Mouse (Mus musculus): ENCODE measurements around the gene Myo18b.

Gene Myo18b

DNA sequence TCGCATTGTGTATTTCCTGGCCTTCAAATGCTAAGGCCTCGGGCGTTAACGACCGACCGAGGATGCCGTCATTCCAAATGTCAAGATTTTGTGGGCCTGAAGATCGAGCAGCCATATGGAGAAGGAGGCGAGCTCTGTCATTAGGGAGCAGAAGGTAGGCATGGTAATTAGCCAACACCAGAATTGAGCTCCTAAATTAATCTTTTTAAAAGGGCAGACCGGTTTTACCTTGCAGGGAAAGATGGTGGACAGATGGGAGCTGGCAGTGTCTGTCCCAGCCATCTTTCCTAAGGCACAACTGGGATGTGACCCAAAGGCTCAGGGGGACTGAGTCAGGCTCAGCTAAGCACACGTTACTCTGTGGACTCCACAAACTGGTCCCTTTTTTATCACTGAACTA lies 151.6 kb downstream of the Myo18b start:
- DNase-seq = no peak

GRCm38 (mm10) chr5:112743121-112743520 lies 153.0 kb downstream of the Myo18b start:
- no peak for DNase-seq

DNA sequence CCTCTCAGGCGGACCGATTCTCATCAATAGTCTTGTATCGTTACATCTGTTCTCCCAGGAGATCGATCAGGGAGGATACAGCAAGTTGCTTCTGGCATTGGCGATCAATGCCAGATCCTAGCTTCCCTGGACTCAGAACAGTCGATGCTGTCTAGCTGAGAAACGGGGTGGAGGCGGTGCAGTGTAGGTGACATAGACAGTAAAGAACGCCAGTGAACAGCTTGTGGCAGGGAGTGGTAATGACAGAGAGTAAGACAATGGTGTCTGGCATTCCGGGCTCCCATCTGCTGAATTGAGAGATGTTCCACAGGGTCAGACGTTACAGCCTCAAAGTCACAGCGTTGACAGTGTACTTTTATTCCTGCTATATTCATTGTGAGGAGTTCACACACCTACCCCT lies 155.5 kb downstream of the Myo18b start:
- DNase-seq = no peak

- no peak for DNase-seq
These were observed 161.1 kb downstream of the Myo18b start for GRCm38 (mm10) chr5:112735040-112735439.

DNA sequence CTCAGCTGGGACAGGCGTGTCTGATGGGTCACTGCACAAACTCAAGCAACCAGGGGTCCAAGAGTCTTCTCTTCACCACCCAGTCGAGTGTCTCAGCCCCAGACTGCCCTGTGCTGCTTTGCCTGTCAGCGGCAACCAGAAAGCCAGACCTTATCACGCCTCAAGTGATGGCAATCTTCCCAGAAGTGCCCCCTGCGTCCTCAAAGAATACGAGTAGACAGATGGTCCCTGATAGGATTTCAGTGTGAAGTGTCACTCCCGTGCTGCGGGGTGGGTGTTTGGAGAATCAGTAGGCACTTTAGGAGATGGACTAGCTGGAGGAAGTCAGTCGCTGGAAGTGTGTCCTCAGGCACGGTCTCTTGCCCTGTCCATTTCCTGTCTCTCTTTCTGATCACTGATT lies 165.6 kb downstream of the Myo18b start:
- no peak for DNase-seq

DNA sequence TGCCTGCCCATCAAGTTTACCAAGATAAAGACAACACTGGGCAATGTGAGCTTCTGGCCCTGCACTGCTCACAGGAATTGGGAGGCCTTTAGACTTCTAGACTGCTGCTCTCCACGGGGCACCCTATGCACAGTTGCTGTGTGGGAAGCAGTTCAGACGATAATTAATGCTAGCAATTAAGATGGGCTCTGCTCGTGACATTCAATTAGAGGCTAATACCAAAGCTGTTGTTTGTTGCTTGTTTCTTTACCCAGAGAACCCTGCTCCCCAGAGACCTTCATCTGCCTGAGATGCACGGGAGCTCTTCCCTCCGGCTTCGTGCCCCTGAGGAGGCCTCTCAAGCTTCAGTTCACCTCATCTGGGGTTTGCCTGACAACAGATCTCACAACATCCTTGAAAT lies 167.7 kb downstream of the Myo18b start:
- DNase-seq = no peak

- peak; percentile 89 for DNase-seq
These were observed 177.4 kb downstream of the Myo18b start for GRCm38 (mm10) chr5:112718655-112719306.

DNA sequence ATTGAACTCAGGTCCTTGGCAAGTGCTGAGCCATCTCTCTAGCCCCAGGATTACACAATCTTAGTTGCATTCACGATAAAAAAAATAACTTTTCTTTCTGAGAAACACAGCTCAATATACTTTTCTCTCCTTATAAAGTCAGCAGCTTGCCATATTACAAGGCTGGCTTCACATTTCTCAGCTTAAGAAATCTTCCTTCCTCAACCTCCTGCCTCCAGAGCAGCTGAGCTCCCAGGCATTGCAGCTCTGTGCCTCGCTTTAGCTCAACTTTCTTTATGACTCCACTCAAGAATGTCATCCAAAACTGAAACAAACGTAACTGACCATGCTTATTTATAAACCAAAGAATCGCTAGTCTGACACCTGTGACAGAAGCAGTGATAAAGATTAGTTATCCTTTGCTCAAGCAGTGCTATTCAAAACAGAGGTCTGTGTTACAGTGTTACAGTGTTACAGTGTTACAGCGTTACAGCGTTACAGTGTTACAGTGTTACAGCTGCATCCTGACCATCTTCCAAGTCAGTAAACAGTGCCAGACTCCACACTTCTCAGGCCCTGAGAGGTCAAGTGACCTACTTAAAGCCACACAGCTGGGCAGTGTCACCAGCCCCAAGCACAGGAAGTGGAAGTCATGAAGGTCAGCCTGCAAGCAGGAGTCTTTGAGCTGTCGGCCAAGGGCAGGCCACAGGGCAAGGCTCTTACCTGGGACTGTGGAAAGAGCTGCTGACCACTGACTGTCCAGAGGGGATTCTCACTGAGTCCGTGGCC lies 181.3 kb downstream of the Myo18b start:
- peak; percentile 30 for DNase-seq

DNA sequence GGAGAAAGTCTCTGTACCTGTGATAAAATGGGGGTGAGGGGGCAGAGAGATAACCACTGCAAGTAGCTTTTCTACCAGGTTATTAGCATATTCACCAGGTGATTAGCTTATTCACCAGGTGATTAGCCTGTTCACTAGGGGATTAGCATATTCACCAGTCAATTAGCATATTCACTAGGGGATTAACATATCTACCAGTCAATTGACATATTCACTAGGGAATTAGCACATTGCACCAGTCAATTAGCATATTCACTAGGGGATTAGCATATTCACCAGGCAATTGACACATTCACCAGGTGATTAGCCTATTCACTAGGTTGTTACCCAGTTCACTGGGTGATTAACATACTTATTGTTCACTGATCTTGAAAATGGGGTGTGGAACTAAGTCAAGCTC lies 186.3 kb downstream of the Myo18b start:
- DNase-seq = no peak

DNA sequence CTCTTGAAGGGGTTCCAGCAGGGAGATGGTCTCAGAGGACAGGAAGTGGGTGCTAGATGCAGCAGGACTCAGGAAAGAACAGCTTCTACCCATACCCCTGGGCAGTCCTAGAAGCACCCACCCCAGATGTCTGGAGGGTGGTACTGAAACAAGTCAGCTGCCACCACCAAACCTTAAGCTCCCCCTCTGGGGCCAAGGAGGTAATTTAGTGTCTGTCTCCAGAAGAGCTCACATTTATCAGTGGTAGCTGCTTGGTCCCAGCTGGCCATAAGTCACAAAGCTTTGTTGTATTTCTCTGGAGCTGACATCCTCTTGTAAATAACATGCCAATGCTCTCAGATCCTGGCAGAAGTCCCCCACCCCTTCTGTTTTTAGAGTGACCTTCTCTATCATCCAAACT lies 187.7 kb downstream of the Myo18b start:
- peak; percentile 5 for DNase-seq

DNA sequence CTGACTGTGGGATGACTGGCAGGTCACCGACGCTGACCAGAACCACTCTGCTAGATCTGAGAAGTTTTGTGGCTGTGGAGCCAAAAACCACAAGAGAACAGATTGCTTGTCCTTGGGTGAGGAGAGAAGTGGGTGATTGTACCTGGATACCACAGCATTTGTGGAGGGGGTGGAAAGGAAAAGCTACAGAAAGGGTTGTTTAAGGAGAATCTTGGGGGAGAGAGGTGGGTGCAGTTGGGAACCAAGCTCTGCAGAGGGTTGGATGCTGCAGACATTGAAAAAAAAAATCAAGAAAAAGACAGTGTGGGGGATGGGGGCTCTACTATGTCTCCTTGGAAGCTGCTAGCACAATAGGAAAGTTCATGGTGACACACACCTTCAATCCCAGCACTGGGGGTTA lies 188.7 kb downstream of the Myo18b start:
- no peak for DNase-seq

GRCm38 (mm10) chr5:112700794-112701193 lies 195.4 kb downstream of the Myo18b start:
- no peak for DNase-seq

GRCm38 (mm10) chr5:112696683-112697082 lies 199.5 kb downstream of the Myo18b start:
- no peak for DNase-seq

DNA sequence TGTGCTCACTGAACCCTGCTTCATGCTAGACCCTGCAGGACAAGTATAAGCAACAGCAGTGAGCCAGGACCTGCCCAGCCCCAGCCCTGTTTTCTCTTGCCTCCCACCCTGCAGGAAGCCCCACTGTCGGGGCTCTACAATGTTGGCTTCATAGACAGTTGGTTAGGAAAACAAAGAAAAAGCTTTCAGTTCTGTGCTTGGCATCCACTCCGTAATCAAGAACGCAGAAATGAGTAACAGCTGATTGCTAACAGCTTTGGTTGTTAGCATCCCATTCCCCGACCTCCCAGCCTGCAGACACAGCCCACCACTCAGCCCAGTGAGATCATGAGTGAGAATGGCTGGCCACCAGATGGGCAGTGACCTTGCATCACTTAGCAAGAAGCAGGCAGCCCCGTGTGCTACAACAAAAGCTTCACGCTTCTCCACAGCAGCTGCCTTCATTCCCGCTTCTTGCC lies 200.9 kb downstream of the Myo18b start:
- peak; percentile 5 for DNase-seq

GRCm38 (mm10) chr5:112693286-112693849 lies 202.8 kb downstream of the Myo18b start:
- DNase-seq = no peak

DNA sequence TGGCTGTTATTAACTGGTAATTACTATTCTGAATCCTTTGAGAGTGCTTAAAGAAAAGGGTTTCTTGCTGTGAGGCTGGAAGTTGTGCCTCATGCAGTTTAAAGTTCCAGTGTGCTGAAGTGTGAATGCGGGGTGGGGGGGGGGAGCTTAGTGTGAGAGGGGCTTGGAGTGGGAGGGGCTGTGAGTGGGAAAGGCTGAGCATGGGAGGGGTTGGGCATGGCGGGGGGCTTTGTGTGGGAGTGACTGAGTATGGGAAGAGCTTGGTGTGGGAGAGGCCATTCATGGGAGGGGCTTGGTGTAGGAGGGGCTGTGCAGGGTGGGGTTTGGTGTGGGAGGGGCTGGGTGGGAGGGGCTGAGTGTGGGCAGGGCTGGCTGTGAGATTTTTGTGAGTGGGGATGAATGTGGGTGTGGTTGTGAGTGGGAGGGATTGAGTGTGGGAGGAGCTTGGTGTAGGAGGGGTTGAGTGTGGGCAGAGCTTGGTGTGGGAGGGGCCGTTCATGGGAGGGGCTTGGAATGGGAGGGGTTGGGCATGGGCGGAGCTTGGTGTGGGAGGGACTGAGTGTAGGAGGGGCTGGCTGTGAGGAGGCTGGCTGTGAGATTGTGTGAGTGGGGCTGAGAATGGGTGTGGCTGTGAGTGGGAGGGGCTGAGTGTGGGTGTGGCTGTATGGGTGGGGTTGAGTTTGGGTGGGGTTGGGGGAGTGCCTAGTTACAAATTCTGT lies 208.9 kb downstream of the Myo18b start:
- no peak for DNase-seq

- DNase-seq = no peak
These were observed 209.7 kb downstream of the Myo18b start for GRCm38 (mm10) chr5:112686309-112687099.

GRCm38 (mm10) chr5:112679251-112679650 lies 216.9 kb downstream of the Myo18b start:
- DNase-seq = no peak

GRCm38 (mm10) chr5:112678153-112678552 lies 218.0 kb downstream of the Myo18b start:
- DNase-seq = no peak

- DNase-seq = no peak
These were observed 221.4 kb downstream of the Myo18b start for GRCm38 (mm10) chr5:112674806-112675205.

DNA sequence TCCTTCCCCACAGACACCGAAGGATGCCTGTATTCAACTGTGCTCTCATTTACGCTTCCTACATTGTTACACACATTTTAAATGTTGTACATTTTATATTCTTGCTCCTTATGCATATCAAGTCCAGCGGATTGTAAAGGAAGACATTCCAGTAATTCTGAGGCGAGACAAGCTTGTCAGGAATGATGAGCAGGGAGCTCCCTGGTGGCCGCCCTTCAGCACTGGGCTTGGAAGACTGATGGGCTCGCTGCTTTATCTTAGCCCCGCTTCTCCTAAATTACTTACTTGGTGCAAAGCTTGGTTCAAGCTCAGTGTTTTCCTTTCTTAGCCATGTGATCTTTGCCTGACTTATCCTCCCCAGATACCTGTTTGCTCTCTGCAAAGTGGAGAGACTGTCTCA lies 223.7 kb downstream of the Myo18b start:
- no peak for DNase-seq

DNA sequence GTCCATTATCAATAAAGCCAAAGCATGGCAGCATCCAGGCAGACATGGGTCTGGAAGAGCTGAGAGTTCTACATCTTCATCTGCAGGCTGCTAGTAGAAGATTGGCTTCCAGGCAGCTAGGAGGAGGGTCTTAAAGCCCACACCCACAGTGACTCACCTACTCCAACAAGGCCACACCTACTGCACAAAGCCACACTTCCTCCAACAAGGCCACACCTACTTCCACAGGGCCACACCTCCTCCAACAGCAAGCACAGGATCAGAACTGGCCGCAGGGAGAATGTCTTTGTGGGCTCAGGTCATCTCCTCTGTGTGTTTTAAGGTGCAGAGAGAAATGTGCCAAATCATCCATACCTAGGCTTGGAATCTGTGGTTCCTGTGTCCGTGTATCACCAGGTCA lies 224.2 kb downstream of the Myo18b start:
- DNase-seq = no peak

- DNase-seq = no peak
These were observed 229.0 kb downstream of the Myo18b start for GRCm38 (mm10) chr5:112667153-112667552.

Measured in lung, postnatal 14 days (tissue).